Mouse (Mus musculus) kidney, adult 2 months (tissue): ENCODE data around the gene U2af1l4. TPM values are rescaled to one million over a fixed set of nuclear protein-coding genes. Genes with fewer than 3 reads are reported as not detected.

Source experiments
- DNase-seq: peaks from one replicate; pipeline ENCODE4 v3.0.0; 2021
- H3K27ac ChIP-seq: fragments of 200-500 bp; 2 replicates; pipeline ENCODE4 v1.5.1; 2012; ENCODE audit warnings: low read depth, low read length, control low read depth, inconsistent platforms; ENCODE audit not compliant: insufficient read depth
- H3K27me3 ChIP-seq: fragments of 200-500 bp; replicated peaks from 2 replicates; pipeline ENCODE4 v1.6.1; 2012; ENCODE audit warnings: mild to moderate bottlenecking, moderate library complexity, low read length, inconsistent platforms; ENCODE audit not compliant: control insufficient read depth, insufficient read depth
- H3K36me3 ChIP-seq: fragments of 200-500 bp; 2 replicates; pipeline ENCODE4 v1.6.1; 2012; ENCODE audit warnings: mild to moderate bottlenecking, moderate library complexity, low read length, inconsistent platforms; ENCODE audit not compliant: control insufficient read depth, insufficient read depth
- H3K4me1 ChIP-seq: fragments of 200-500 bp; 2 replicates; pipeline ENCODE4 v1.6.1; 2011; ENCODE audit warnings: low read length; ENCODE audit not compliant: control insufficient read depth, insufficient read depth
- H3K4me3 ChIP-seq: fragments of 200-500 bp; 2 replicates; pipeline ENCODE4 v1.5.1; 2011; ENCODE audit warnings: mild to moderate bottlenecking, low read depth, low read length, control low read depth; ENCODE audit not compliant: insufficient read depth
- CTCF ChIP-seq: fragments of 200-500 bp; conservative IDR thresholded peaks from 2 replicates; pipeline ENCODE4 v1.5.1; 2011; ENCODE audit warnings: low read depth, mild to moderate bottlenecking, control low read depth, low read length, moderate library complexity, mixed read lengths; ENCODE audit not compliant: insufficient read depth, insufficient read length
- POLR2A ChIP-seq: fragments of 200-500 bp; IDR thresholded peaks from one replicate; pipeline ENCODE4 v1.6.1; 2011; ENCODE audit warnings: low read depth, low read length, control low read depth
- WGBS: fragments of 180-500 bp; shearing (Covaris S2); methylation state at CpG from one replicate; pipeline ENCODE4 v1.1.7; 2018; 5-methylcytosine and 5-hydroxymethylcytosine counted together
- polyA plus RNA-seq: library from polyadenylated mRNA; depleted of rRNA; stranded (reverse); fragments of >200 nt; gene quantifications from 2 replicates; pipeline ENCODE4 v1.2.3, GENCODE M21; 2012

The U2af1l4 gene
- polyA plus RNA-seq, 1 experiment, result 54.5 TPM

- no peaks in the 10 kb centered on the region for H3K27me3 ChIP-seq
- TF ChIP-seq CTCF (no peak), POLR2A (no peak)
- H3K36me3 ChIP-seq, result no peaks in the 10 kb centered on the region
- no peaks in the 10 kb centered on the region for H3K4me1 ChIP-seq
- H3K4me3 ChIP-seq, result 0 out of 2 replicates have a peak overlapping the region, but pooled peaks have one; percentile 8
- DNase-seq, result no peak
- WGBS, result 57% methylated on average over 10 of the region's 10 CpGs
- no peak overlapping the region for H3K27ac ChIP-seq
Observed at GRCm38 (mm10) chr7:30525954-30526353, 37.1 kb upstream of the U2af1l4 start.

- H3K27me3 ChIP-seq, result no peaks in the 10 kb centered on the region
- no peak overlapping the region for H3K4me3 ChIP-seq
- no peak for DNase-seq
- WGBS, result 54% methylated on average over 17 of the region's 17 CpGs
- no peak overlapping the region for H3K27ac ChIP-seq
- H3K36me3 ChIP-seq, result no peaks in the 10 kb centered on the region
- H3K4me1 ChIP-seq, result no peaks in the 10 kb centered on the region
- TF ChIP-seq CTCF, result no peak
- TF ChIP-seq POLR2A, result no peak
Observed at GRCm38 (mm10) chr7:30526399-30526798, 36.7 kb upstream of the U2af1l4 start.

DNA sequence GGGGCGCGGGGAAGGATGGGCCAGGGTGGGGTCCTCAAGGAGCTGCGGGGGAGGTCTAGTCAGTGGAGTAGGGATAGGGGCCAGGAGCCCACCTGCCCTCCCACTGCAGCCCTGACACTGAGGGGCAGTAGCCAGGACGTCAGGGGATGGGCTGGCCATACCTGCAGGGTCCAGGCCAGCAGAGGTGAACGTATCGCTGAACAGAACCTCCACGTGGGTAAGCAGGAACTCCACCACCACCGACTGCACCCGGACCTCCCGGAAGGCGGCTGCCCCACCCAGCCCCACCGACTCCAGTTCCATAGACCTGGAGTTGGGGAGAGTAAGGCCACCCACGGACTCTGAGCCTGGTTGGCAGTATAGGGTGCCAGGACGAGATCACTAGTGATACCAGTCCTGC is 36.1 kb upstream of the U2af1l4 start:
- no peak for DNase-seq
- Histone ChIP-seq H3K27me3 (no peaks in the 10 kb centered on the region), H3K4me1 (no peaks in the 10 kb centered on the region), H3K27ac (no peak overlapping the region), H3K36me3 (no peaks in the 10 kb centered on the region), H3K4me3 (no peak overlapping the region)
- TF ChIP-seq CTCF (no peak), POLR2A (no peak)
- 85% methylated on average over 14 of the region's 14 CpGs for WGBS

GRCm38 (mm10) chr7:30531291-30531815 is 31.7 kb upstream of the U2af1l4 start:
- Histone ChIP-seq H3K4me3 (no peak overlapping the region), H3K27ac (no peak overlapping the region), H3K36me3 (no peaks in the 10 kb centered on the region), H3K27me3 (no peaks in the 10 kb centered on the region), H3K4me1 (peaks cover 2% of the 10 kb centered on the region; the same call in 1 of the 2 replicates)
- 90% methylated on average over 9 of the region's 9 CpGs for WGBS
- no peak for TF ChIP-seq POLR2A
- TF ChIP-seq CTCF, result no peak
- DNase-seq, result no peak

DNA sequence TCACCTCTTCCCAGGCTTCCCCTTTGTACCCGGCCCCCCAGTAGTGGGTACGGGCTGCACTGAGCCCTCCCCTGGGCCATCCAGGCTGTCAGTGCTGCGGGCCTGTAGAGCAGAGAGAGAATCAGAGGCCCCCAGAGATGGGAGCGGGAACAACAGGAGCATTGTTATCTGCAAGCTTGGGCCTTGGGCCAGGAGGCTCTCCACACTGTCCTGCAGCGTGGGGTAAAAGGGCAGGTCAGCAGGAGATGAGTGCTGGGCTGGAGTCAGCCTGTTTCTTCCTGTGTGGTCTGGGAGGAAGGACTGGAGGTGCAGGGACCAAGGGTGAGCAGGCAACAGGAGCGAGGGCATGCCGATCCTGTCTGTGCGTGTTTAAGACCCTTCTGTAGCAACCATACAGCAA is 30.2 kb upstream of the U2af1l4 start:
- DNase-seq, result peak; percentile 81
- WGBS, result 30% methylated on average over 8 of the region's 8 CpGs
- Histone ChIP-seq H3K4me3 (no peak overlapping the region), H3K4me1 (peaks cover 2% of the 10 kb centered on the region; the same call in 1 of the 2 replicates), H3K36me3 (no peaks in the 10 kb centered on the region), H3K27ac (no peak overlapping the region), H3K27me3 (no peaks in the 10 kb centered on the region)
- no peak for TF ChIP-seq CTCF
- no peak for TF ChIP-seq POLR2A

GRCm38 (mm10) chr7:30533941-30534632 is 29.0 kb upstream of the U2af1l4 start:
- WGBS, result 18% methylated on average over 23 of the region's 26 CpGs
- peaks cover 2% of the 10 kb centered on the region; the same call in 1 of the 2 replicates for H3K4me1 ChIP-seq
- no peaks in the 10 kb centered on the region for H3K27me3 ChIP-seq
- H3K4me3 ChIP-seq, result peak overlapping the region; percentile 72
- DNase-seq, result no peak
- no peak overlapping the region for H3K27ac ChIP-seq
- no peaks in the 10 kb centered on the region for H3K36me3 ChIP-seq
- no peak for TF ChIP-seq CTCF
- no peak for TF ChIP-seq POLR2A
